Mouse (Mus musculus) splenic B cell, adult 2 months (primary cell): ENCODE data around the gene Zbtb8os.
"Not testable (repeated sequence)": the region's sequence is repeated elsewhere in the genome, so short reads cannot be mapped to it uniquely, and the experiment has no call there.

Source experiments
- DNase-seq: peaks from one replicate; pipeline ENCODE4 v3.0.0-alpha.2; 2011; ENCODE audit warnings: low read depth, low spot score
- H3K27me3 ChIP-seq: 2 replicates; pipeline ENCODE4 v1.6.1; 2012; ENCODE audit warnings: mild to moderate bottlenecking, low read length, moderate library complexity, mixed read lengths; ENCODE audit not compliant: control insufficient read depth, poor library complexity, insufficient read depth, severe bottlenecking
- H3K36me3 ChIP-seq: 2 replicates; pipeline ENCODE4 v1.6.1; 2012; ENCODE audit warnings: mild to moderate bottlenecking, low read length, moderate library complexity, mixed read lengths; ENCODE audit not compliant: control insufficient read depth, poor library complexity, insufficient read depth, severe bottlenecking

Zbtb8os gene

GRCm38 (mm10) chr4:129350644-129351043 is 15.1 kb downstream of the Zbtb8os start:
- DNase-seq, result peak; percentile 92
- H3K36me3 ChIP-seq, result peaks cover 3% of the 10 kb centered on the region; the same call in 1 of the 2 replicates

DNA sequence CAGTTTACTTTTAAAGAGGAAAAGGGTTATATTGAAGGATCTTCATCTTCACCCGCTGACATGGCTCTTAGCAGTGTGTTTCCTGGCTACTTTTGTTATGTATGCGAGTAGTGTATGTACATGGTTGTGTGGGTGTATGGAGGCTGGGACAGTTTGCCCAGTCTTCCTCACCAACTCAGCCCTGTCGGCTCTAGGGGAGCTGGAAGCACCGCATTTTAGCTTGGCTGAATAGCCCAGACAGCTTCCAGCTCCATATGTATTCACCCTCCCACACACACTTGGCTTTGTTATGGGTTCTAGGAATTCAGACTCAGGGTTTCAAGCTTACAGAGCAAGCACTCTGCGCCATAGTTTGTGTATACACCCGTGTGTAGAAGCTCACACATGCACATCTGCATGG is 15.6 kb downstream of the Zbtb8os start:
- Histone ChIP-seq H3K27me3 (no peaks in the 10 kb centered on the region), H3K36me3 (peaks cover 3% of the 10 kb centered on the region; the same call in 1 of the 2 replicates)
- DNase-seq, result no peak

More at GRCm38 (mm10) chr4:129350644-129351043, 15.1 kb downstream of the Zbtb8os start:
- H3K27me3 ChIP-seq, result no peaks in the 10 kb centered on the region

- H3K36me3 ChIP-seq, result no peaks in the 10 kb centered on the region
- DNase-seq, result no peak
Observed at GRCm38 (mm10) chr4:129353176-129353575, 17.7 kb downstream of the Zbtb8os start.

DNA sequence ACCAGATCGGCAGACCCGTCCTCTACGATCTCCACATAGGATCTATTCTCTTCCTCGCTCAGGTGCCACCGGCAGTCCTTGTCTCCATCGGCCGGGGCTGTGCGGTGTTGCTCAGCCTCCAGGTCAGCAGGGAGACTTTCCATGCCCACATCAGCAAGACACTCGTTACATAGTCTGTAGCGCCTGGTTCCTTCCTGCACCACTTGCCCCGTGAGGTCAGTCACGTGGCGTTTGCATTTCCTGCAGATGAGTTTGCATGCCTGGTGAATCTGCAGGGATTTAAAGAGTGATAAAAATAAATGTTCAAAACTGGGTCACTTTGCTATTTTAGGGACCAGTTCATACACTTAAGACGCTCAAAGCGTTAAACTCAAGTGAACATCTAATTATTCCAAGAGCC is 18.7 kb downstream of the Zbtb8os start:
- no peaks in the 10 kb centered on the region for H3K27me3 ChIP-seq
- DNase-seq, result peak; percentile 78
- no peaks in the 10 kb centered on the region for H3K36me3 ChIP-seq

More at GRCm38 (mm10) chr4:129353176-129353575, 17.7 kb downstream of the Zbtb8os start:
- no peaks in the 10 kb centered on the region for H3K27me3 ChIP-seq

- no peak for DNase-seq
- no peaks in the 10 kb centered on the region for H3K27me3 ChIP-seq
- no peaks in the 10 kb centered on the region for H3K36me3 ChIP-seq
Observed at GRCm38 (mm10) chr4:129357613-129358163, 22.2 kb downstream of the Zbtb8os start.

GRCm38 (mm10) chr4:129362238-129362637 is 26.7 kb downstream of the Zbtb8os start:
- H3K36me3 ChIP-seq, DNase-seq, H3K27me3 ChIP-seq: not testable (repeated sequence)

- H3K27me3 ChIP-seq, result no peaks in the 10 kb centered on the region
- DNase-seq, result no peak
- H3K36me3 ChIP-seq, result no peaks in the 10 kb centered on the region
Observed at GRCm38 (mm10) chr4:129362771-129363170, 27.3 kb downstream of the Zbtb8os start.

DNA sequence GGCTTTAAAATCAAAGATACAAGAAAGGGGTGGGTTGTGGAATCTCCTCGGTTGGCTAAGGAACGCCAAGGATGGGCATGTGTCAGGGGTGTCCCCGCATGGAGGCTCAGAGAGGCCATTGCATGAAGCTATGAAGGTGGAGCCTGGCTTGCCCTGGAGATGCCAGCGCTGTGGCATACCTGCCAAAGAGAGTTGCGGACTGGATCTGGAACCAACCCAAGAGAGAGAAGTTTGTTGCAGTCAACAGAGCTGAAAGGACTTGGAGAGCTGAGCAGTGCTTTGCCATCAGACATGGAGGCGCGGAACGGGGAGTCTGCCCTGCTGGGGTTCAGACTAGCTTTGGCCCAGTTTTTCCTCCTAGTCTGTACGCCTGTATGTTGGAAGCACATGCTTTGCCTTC is 28.0 kb downstream of the Zbtb8os start:
- Histone ChIP-seq H3K36me3 (no peaks in the 10 kb centered on the region), H3K27me3 (no peaks in the 10 kb centered on the region)
- no peak for DNase-seq

GRCm38 (mm10) chr4:129364379-129364778 is 28.9 kb downstream of the Zbtb8os start:
- Histone ChIP-seq H3K36me3 (no peaks in the 10 kb centered on the region), H3K27me3 (no peaks in the 10 kb centered on the region)
- no peak for DNase-seq

DNA sequence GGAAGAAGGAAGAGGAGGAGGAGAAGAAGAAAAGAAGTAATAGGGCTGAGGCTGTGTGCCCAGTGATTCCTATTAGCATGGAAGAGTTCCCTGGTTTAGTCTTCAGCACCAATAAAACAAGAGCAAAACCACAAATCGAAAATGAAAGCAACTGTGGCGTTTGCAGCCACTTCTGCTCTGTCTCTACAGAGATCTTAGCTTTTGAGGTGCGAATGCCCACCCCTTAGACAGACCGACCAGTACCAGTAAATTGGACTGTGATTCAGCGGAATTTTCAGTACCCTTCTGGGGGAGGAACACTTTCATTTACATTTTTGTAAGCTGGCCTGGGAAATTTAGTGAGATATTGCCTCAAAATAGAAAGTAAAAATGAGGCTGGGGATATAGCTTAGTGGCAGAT is 29.7 kb downstream of the Zbtb8os start:
- peak; percentile 62 for DNase-seq
- H3K27me3 ChIP-seq, result no peaks in the 10 kb centered on the region
- no peaks in the 10 kb centered on the region for H3K36me3 ChIP-seq

DNA sequence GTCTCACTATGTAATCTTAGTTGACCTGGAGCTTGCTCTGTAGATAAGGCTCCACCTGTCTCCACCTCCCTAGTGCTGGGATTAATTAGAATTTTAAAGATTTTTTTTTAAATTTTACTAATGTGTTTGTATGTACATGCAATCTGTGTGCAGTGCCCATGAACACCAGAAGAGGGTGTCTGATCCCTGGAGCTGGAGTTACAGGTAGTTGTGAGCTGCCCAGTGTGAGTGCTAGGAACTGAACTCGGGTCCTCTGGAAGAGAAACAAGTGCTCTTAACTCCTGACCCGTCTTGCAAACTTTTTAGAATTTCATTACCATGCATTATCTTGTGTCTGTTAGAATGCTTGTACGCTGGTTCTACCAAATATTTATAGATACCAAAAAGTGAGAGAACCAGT is 35.9 kb downstream of the Zbtb8os start:
- no peak for DNase-seq
- Histone ChIP-seq H3K36me3 (no peaks in the 10 kb centered on the region), H3K27me3 (no peaks in the 10 kb centered on the region)

DNA sequence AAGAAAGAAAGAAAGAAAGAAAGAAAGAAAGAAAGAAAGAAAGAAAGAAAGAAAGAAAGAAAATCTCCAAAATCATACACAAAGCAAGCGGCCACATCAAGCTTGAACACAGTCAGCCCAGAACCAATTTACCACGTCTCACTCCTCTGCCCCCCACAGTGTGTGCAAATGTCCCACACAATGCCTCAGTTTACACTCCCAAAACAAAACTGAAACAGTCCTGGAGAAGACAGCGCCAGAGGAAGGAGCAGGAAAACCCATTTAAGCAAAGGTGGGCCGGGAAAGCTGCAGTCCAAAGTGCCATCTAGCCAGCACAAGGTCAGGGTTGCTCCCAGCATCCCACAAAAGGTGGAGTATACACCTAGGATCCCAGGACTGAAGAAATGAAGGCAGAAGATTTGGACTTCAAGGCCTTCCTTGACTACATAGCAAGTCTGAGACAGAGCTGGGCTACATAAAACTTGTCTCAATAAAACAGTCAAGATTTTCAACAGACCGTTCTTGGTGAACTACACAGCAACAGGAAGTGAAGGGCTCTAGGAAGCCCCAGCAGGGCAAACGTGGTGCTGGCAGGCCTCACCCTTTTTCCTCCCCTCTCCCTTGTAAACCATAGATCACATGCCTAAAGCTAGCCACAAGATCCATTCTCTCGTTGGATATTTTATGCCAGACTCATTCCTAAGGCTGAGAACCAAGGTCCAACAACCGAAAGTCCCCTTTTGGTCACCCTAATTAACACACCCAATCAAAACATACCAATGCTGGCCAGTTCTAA is 37.9 kb downstream of the Zbtb8os start:
- peak; percentile 27 for DNase-seq
- Histone ChIP-seq H3K36me3 (no peaks in the 10 kb centered on the region), H3K27me3 (no peaks in the 10 kb centered on the region)

- DNase-seq, result peak; percentile 53
- no peaks in the 10 kb centered on the region for H3K27me3 ChIP-seq
- no peaks in the 10 kb centered on the region for H3K36me3 ChIP-seq
Observed at GRCm38 (mm10) chr4:129374219-129374755, 38.8 kb downstream of the Zbtb8os start.

DNA sequence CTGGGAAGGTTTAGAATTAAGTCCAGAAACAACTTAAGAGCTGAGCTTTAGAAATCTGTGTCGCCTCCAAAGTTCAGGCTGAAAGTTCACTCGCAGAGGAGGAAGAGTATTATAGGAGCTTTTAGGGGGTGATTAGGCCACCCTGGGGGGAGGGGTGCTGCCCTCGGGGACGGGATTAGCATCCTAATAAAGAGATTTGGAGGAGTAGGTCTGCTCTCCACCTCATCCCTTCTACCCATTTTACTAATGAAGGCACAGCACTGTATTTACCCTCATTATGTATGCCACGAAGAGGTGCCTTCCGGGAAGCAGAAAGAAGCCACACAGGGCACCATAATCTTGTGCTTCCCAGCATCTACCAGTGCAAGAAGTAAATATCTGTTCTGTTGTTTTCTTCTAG is 39.5 kb downstream of the Zbtb8os start:
- Histone ChIP-seq H3K27me3 (no peaks in the 10 kb centered on the region), H3K36me3 (no peaks in the 10 kb centered on the region)
- no peak for DNase-seq

DNA sequence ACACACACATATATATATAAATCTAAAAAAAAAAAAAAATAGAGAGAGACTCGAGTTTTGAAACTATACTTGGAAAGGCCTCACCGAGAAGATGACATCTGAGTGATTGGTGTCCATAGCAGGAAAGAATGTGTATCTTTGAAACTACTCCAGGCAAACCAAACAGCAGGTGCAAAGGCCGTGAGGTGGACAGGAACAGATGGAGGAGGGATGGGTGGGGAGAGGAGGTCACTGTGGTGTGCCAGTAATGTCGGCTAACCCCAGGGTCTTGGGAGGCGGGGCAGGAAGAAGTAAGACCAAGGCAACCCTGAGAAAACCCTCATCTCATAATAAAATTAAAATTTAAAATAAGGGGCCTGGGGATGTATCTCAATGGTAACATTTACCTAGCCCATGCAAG is 40.3 kb downstream of the Zbtb8os start:
- DNase-seq, result no peak
- no peaks in the 10 kb centered on the region for H3K36me3 ChIP-seq
- no peaks in the 10 kb centered on the region for H3K27me3 ChIP-seq
